Mouse (Mus musculus): Measurements from ENCODE around the gene Adipoq.

The Adipoq gene

DNA sequence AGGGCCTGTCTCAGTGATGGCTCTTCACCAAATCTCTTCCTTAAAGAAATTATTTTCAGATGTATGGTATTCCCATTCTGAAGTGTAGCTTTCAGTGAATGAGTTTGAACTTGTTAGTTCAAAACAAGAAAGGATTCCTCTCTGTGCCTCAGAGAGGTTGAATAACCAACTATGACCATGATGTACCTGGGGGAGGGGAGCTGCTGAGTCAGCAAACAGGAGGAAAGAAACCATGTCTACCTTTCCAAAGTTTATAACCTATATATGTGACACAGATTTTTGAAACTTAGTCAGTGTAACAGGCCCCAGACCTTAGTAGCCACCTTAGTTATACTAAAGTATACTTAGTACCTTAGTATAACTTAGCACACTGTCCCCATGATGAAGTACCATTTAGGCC is 55.2 kb downstream of the Adipoq start:
- no peak for DNase-seq (ENCODE audit: low read depth, low spot score)

Data from embryo, embryonic 11.5 days (tissue).